Mouse (Mus musculus) E14TG2a.4 (cell line): Measurements from ENCODE around the gene Cmss1.

ENCODE experiments used
- CTCF ChIP-seq: conservative IDR thresholded peaks from 2 replicates; pipeline ENCODE4 v1.5.1; 2014; ENCODE audit warnings: low read length
- NANOG ChIP-seq: IDR thresholded peaks from 2 replicates; pipeline ENCODE4 v1.6.1; 2014; ENCODE audit warnings: borderline replicate concordance, low read length, mixed read lengths

DNA sequence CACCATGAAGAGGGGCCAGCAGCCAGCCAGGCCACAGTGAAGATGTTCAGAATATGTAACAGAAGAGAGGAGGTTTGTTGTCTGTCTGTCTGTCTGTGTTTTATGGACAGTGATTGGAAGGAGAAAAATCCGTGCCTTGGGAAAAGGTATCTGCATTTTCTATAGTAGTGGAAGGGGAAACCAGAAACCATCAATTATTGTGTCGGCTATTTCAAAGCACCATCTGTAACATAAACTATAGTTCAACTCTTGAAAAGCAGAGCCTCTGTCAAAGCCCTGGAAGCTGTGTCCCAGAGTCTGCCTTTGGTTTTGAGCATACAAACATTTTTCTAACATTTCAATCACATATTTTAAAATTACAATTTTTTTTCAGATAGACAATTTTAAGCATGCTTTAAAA lies 55.8 kb downstream of the Cmss1 start:
- no peak for TF ChIP-seq CTCF
- TF ChIP-seq NANOG = no peak
